Mouse (Mus musculus): ENCODE results near the gene Ankrd34a. TPM values are rescaled to one million over a fixed set of nuclear protein-coding genes. Genes with fewer than 3 reads are reported as not detected.

Gene Ankrd34a
- polyA plus RNA-seq, 1 experiment from 2014 or later = 21.0 TPM

- H3K27me3 ChIP-seq (replicated peaks) = no peaks in the 10 kb centered on the region
- ATAC-seq (ENCODE audit: low FRiP score) = no peak
- H3K4me3 ChIP-seq (replicated peaks) = no peak overlapping the region
- H3K9ac ChIP-seq (replicated peaks) = no peak overlapping the region
- H3K27ac ChIP-seq (replicated peaks) = no peak overlapping the region
- H3K9me3 ChIP-seq (replicated peaks) = no peaks in the 10 kb centered on the region
- H3K4me1 ChIP-seq = peaks cover 42% of the 10 kb centered on the region
- H3K36me3 ChIP-seq = peaks cover 22% of the 10 kb centered on the region
- no peak overlapping the region for H3K4me2 ChIP-seq
Measured at GRCm38 (mm10) chr3:96632058-96632457, 35.6 kb downstream of the Ankrd34a start.

- H3K4me2 ChIP-seq = no peak overlapping the region
- 84% methylated on average over 1 of the region's 1 CpGs for WGBS
- no peak for ATAC-seq (ENCODE audit: low FRiP score)
- no peak overlapping the region for H3K4me3 ChIP-seq (replicated peaks)
- peaks cover 46% of the 10 kb centered on the region for H3K4me1 ChIP-seq
- H3K9ac ChIP-seq (replicated peaks) = no peak overlapping the region
- no peaks in the 10 kb centered on the region for H3K9me3 ChIP-seq (replicated peaks)
- no peaks in the 10 kb centered on the region for H3K27me3 ChIP-seq (replicated peaks)
- peaks cover 27% of the 10 kb centered on the region for H3K36me3 ChIP-seq
- H3K27ac ChIP-seq (replicated peaks) = no peak overlapping the region
Measured at GRCm38 (mm10) chr3:96634015-96634414, 37.6 kb downstream of the Ankrd34a start.

- peaks cover 38% of the 10 kb centered on the region for H3K36me3 ChIP-seq
- H3K4me1 ChIP-seq = peaks cover 41% of the 10 kb centered on the region
- H3K9ac ChIP-seq (replicated peaks) = peak within 1 kb of the TSS; percentile 95
- H3K27me3 ChIP-seq (replicated peaks) = no peaks in the 10 kb centered on the region
- H3K27ac ChIP-seq (replicated peaks) = peak within 1 kb of the TSS; percentile 84
- peak within 1 kb of the TSS; percentile 94 for H3K4me3 ChIP-seq (replicated peaks)
- WGBS = 1% methylated on average over 60 of the region's 60 CpGs
- ATAC-seq (ENCODE audit: low FRiP score) = peak; percentile 83
- peak within 1 kb of the TSS; percentile 71 for H3K4me2 ChIP-seq
- H3K9me3 ChIP-seq (replicated peaks) = no peaks in the 10 kb centered on the region
Measured at GRCm38 (mm10) chr3:96634928-96635879, 38.8 kb downstream of the Ankrd34a start, which contains the start of the genes Pex11b and Gm42957. TSS of gene Pex11b (plus strand) at chr3:96635376. TSS of gene Gm42957 (plus strand) at chr3:96635474.

GRCm38 (mm10) chr3:96635906-96636305 is 39.5 kb downstream of the Ankrd34a start:
- Histone ChIP-seq H3K27ac (replicated peaks) (peak overlapping the region; percentile 84), H3K36me3 (peaks cover 38% of the 10 kb centered on the region), H3K27me3 (replicated peaks) (no peaks in the 10 kb centered on the region), H3K4me2 (peak overlapping the region; percentile 71), H3K4me1 (peaks cover 34% of the 10 kb centered on the region), H3K4me3 (replicated peaks) (peak overlapping the region; percentile 94), H3K9ac (replicated peaks) (peak overlapping the region; percentile 95), H3K9me3 (replicated peaks) (no peaks in the 10 kb centered on the region)
- 11% methylated on average over 15 of the region's 15 CpGs for WGBS
- 0 out of 2 replicates have a peak, but pooled peaks have one; percentile 16 for ATAC-seq (ENCODE audit: low FRiP score)

GRCm38 (mm10) chr3:96636448-96636847 is 40.0 kb downstream of the Ankrd34a start:
- Histone ChIP-seq H3K4me3 (replicated peaks) (peak overlapping the region; percentile 94), H3K27ac (replicated peaks) (no peak overlapping the region), H3K27me3 (replicated peaks) (no peaks in the 10 kb centered on the region), H3K4me1 (peaks cover 28% of the 10 kb centered on the region), H3K4me2 (peak overlapping the region; percentile 71), H3K36me3 (peaks cover 40% of the 10 kb centered on the region), H3K9ac (replicated peaks) (0 out of 2 replicates have a peak overlapping the region, but pooled peaks have one; percentile 95), H3K9me3 (replicated peaks) (no peaks in the 10 kb centered on the region)
- WGBS = 72% methylated on average over 11 of the region's 11 CpGs
- ATAC-seq (ENCODE audit: low FRiP score) = no peak

GRCm38 (mm10) chr3:96639219-96639618 is 42.8 kb downstream of the Ankrd34a start:
- Histone ChIP-seq H3K4me3 (replicated peaks) (no peak overlapping the region), H3K9me3 (replicated peaks) (no peaks in the 10 kb centered on the region), H3K4me1 (peaks cover 26% of the 10 kb centered on the region), H3K36me3 (peaks cover 34% of the 10 kb centered on the region), H3K4me2 (no peak overlapping the region), H3K27me3 (replicated peaks) (no peaks in the 10 kb centered on the region), H3K27ac (replicated peaks) (no peak overlapping the region), H3K9ac (replicated peaks) (no peak overlapping the region)
- 89% methylated on average over 1 of the region's 1 CpGs for WGBS
- no peak for ATAC-seq (ENCODE audit: low FRiP score)

GRCm38 (mm10) chr3:96645018-96645649 is 48.7 kb downstream of the Ankrd34a start, which contains the start of gene Itga10:
TSS of gene Itga10 (plus strand) at chr3:96645584.
- WGBS = 72% methylated on average over 7 of the region's 7 CpGs
- no peak for ATAC-seq (ENCODE audit: low FRiP score)
- Histone ChIP-seq H3K36me3 (peaks cover 35% of the 10 kb centered on the region), H3K27ac (replicated peaks) (no peak within 1 kb of the TSS), H3K27me3 (replicated peaks) (no peaks in the 10 kb centered on the region), H3K4me1 (no peaks in the 10 kb centered on the region), H3K4me2 (no peak within 1 kb of the TSS; the same call in 1 of the 2 replicates), H3K9ac (replicated peaks) (no peak within 1 kb of the TSS), H3K9me3 (replicated peaks) (no peaks in the 10 kb centered on the region), H3K4me3 (replicated peaks) (no peak within 1 kb of the TSS)

- no peak overlapping the region for H3K27ac ChIP-seq (replicated peaks)
- H3K4me2 ChIP-seq = no peak overlapping the region
- no peaks in the 10 kb centered on the region for H3K27me3 ChIP-seq (replicated peaks)
- no peak overlapping the region for H3K9ac ChIP-seq (replicated peaks)
- no peak overlapping the region for H3K4me3 ChIP-seq (replicated peaks)
- ATAC-seq (ENCODE audit: low FRiP score) = no peak
- H3K9me3 ChIP-seq (replicated peaks) = no peaks in the 10 kb centered on the region
- H3K4me1 ChIP-seq = no peaks in the 10 kb centered on the region
- H3K36me3 ChIP-seq = peaks cover 30% of the 10 kb centered on the region
- 88% methylated on average over 3 of the region's 3 CpGs for WGBS
Measured at GRCm38 (mm10) chr3:96647365-96647764, 50.9 kb downstream of the Ankrd34a start.

Other genes with a start within 250 kb of the Ankrd34a start
- gene BC107364, start 144.3 kb upstream of the Ankrd34a start, polyA plus RNA-seq (2015; fragmentation: Nextera tagmentation; extraction: Ambion mirVana) = not detected in 2 replicates
- gene Hfe2, start 71.5 kb upstream of the Ankrd34a start, polyA plus RNA-seq (2015; fragmentation: Nextera tagmentation; extraction: Ambion mirVana) = 2.4 and 3.0 TPM in 2 replicates
- 52.5 and 72.5 TPM in 2 replicates for gene Txnip, start 38.7 kb upstream of the Ankrd34a start, polyA plus RNA-seq (2015; fragmentation: Nextera tagmentation; extraction: Ambion mirVana)
- gene Gm16253, start 19.7 kb upstream of the Ankrd34a start, polyA plus RNA-seq (2015; fragmentation: Nextera tagmentation; extraction: Ambion mirVana) = 1.8 TPM in 2 replicates
- gene Polr3gl, start 2.5 kb upstream of the Ankrd34a start, polyA plus RNA-seq (2015; fragmentation: Nextera tagmentation; extraction: Ambion mirVana) = 35.2 and 35.8 TPM in 2 replicates
- 5.6 and 6.3 TPM in 2 replicates for gene Lix1l, start 4.5 kb downstream of the Ankrd34a start, polyA plus RNA-seq (2015; fragmentation: Nextera tagmentation; extraction: Ambion mirVana)
- gene Rbm8a, start 33.3 kb downstream of the Ankrd34a start, polyA plus RNA-seq (2015; fragmentation: Nextera tagmentation; extraction: Ambion mirVana) = 108 and 109 TPM in 2 replicates
- 58.8 and 64.9 TPM in 2 replicates for gene Pex11b, start 38.7 kb downstream of the Ankrd34a start, polyA plus RNA-seq (2015; fragmentation: Nextera tagmentation; extraction: Ambion mirVana)
- gene Gm42957, start 38.8 kb downstream of the Ankrd34a start, polyA plus RNA-seq (2015; fragmentation: Nextera tagmentation; extraction: Ambion mirVana) = 0.06 and 0.20 TPM in 2 replicates
- 1.3 and 1.4 TPM in 2 replicates for gene Itga10, start 48.9 kb downstream of the Ankrd34a start, polyA plus RNA-seq (2015; fragmentation: Nextera tagmentation; extraction: Ambion mirVana)
- gene Ankrd35, start 73.5 kb downstream of the Ankrd34a start, polyA plus RNA-seq (2015; fragmentation: Nextera tagmentation; extraction: Ambion mirVana) = 2.3 and 2.4 TPM in 2 replicates
- gene Pias3, start 99.7 kb downstream of the Ankrd34a start, polyA plus RNA-seq (2015; fragmentation: Nextera tagmentation; extraction: Ambion mirVana) = 36.2 and 39.4 TPM in 2 replicates
- gene Nudt17, start 111.9 kb downstream of the Ankrd34a start, polyA plus RNA-seq (2015; fragmentation: Nextera tagmentation; extraction: Ambion mirVana) = 20.0 and 24.7 TPM in 2 replicates
- 31.5 and 35.7 TPM in 2 replicates for gene Polr3c, start 131.0 kb downstream of the Ankrd34a start, polyA plus RNA-seq (2015; fragmentation: Nextera tagmentation; extraction: Ambion mirVana)
- gene Rnf115, start 131.0 kb downstream of the Ankrd34a start, polyA plus RNA-seq (2015; fragmentation: Nextera tagmentation; extraction: Ambion mirVana) = 76.7 and 77.9 TPM in 2 replicates
- 0.12 and 0.34 TPM in 2 replicates for gene Pdzk1, start 232.6 kb downstream of the Ankrd34a start, polyA plus RNA-seq (2015; fragmentation: Nextera tagmentation; extraction: Ambion mirVana)
- 0.19 and 6.5 TPM in 2 replicates for gene Cd160, start 232.7 kb downstream of the Ankrd34a start, polyA plus RNA-seq (2015; fragmentation: Nextera tagmentation; extraction: Ambion mirVana)

Measured in neural tube, embryonic 15.5 days (tissue).